ENCODE assay signal across 26 mouse cellular contexts in the genomic region with DNA sequence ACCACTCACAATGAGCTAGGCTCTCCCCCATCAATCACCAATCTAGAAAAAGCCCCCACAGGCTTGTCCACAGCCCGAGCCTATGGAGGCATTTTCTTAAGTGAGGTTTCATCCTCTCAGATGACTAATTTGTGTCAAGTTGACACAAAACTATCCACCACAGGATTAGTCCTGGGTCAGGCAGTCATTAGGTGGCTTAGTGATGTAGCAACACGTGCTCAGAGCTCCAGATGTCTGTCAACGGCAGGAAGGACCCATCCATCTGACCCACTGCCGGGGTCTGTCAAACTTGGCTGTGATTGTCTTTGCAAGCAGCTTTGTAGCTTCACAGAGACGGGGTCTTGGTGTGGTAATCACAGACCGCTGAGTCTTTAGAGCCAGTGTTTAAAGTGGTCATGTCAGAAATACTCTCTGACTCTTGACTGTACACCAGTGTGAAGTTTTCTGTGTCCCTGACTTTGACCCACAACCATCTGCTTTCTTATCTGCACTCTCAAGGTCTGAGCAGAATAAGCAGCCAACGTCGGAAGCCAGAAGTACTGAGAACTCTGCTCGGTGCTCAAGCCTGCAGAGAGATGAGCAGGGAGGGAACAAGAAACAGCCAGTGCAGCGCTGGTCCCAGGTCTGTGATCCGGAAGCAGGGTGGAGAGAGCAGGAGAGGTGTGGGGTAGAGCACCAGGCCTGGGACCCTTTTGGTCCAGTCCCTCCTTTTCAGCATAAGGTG.
DNase-seq lines count a peak whose midpoint lies in the region; ATAC-seq lines count a peak whose summit lies in the region.
"Had no signal": no experiment of that assay in that cellular context is flagged by ENCODE, and none has a peak within 500 bp of the region (broad histone marks: within the 10 kb centered on the region; RNA-seq: fewer than 3 reads in every experiment).

No protein-coding gene starts in this region.

- H3K4me2 ChIP-seq in liver, embryonic 11.5 days, result no peak overlapping the region
- H3K4me2 ChIP-seq: embryonic facial prominence, embryonic 12.5 days; forebrain, embryonic 12.5 days; heart, embryonic 15.5 days; limb, embryonic 13.5 days; midbrain, embryonic 13.5 days had no signal

- peak; percentile 34 for DNase-seq in ovary, postnatal 36 days (ENCODE audit: low spot score)
- DNase-seq in ovary, postnatal 14 days (ENCODE audit: low spot score), result no peak
- peak; percentile 62 for DNase-seq in adrenal gland, adult 8-10 months
- DNase-seq in liver, embryonic 11.5 days (ENCODE audit: low spot score), result no peak
- DNase-seq in retina, postnatal 7 days (ENCODE audit: low read depth, low spot score), result peak; percentile 4
- DNase-seq in gastrocnemius, postnatal 36 days, result no peak
- DNase-seq in hindbrain, embryonic 10.5 days (ENCODE audit: low spot score), result no peak
- DNase-seq: B cell, adult 2 months; cerebellum, adult 2 months; cerebellum, postnatal 25 days; gastrocnemius, postnatal 25 days; kidney, adult 9 months; kidney, postnatal 36 days; layer of hippocampus, postnatal 36 days; lung, adult 18-20 months; lung, postnatal 10 days; right cerebral cortex, postnatal 25 days; thymus, postnatal 25 days had no signal

- 57% methylated on average over 11 of the region's 11 CpGs for WGBS in liver, embryonic 11.5 days
- WGBS in hindbrain, embryonic 10.5 days, result 83% methylated on average over 11 of the region's 11 CpGs

- peaks cover 7% of the 10 kb centered on the region for H3K4me1 ChIP-seq in liver, embryonic 11.5 days (replicated peaks; ENCODE audit: control insufficient read depth, insufficient read depth, low read length)
- H3K4me1 ChIP-seq in hindbrain, embryonic 10.5 days (replicated peaks), result no peaks in the 10 kb centered on the region
- H3K4me1 ChIP-seq: embryonic facial prominence, embryonic 12.5 days; forebrain, embryonic 12.5 days; limb, embryonic 13.5 days; midbrain, embryonic 13.5 days had no signal

- H3K27me3 ChIP-seq in liver, embryonic 11.5 days (replicated peaks; ENCODE audit: control insufficient read depth, insufficient read depth, low read length), result peaks cover 3% of the 10 kb centered on the region; the same call in 1 of the 2 replicates
- no peaks in the 10 kb centered on the region for H3K27me3 ChIP-seq in hindbrain, embryonic 10.5 days (ENCODE audit: insufficient read depth, poor library complexity, severe bottlenecking)
- H3K27me3 ChIP-seq: forebrain, embryonic 12.5 days; heart, embryonic 15.5 days; limb, embryonic 13.5 days; midbrain, embryonic 13.5 days had no signal

- peak; percentile 34; the same call in 1 of the 2 replicates for ATAC-seq in liver, embryonic 11.5 days (replicated peaks; ENCODE audit: low FRiP score)
- ATAC-seq: hindbrain, postnatal 0 days; intestine, embryonic 16.5 days; midbrain, embryonic 13.5 days had no signal

- H3K9ac ChIP-seq in liver, embryonic 11.5 days (ENCODE audit: low read depth, low read length), result no peak overlapping the region
- H3K9ac ChIP-seq: embryonic facial prominence, embryonic 12.5 days; forebrain, embryonic 12.5 days; heart, embryonic 15.5 days; limb, embryonic 13.5 days; midbrain, embryonic 13.5 days had no signal

- H3K4me3 ChIP-seq in liver, embryonic 11.5 days (ENCODE audit: low read depth, low read length), result no peak overlapping the region
- H3K4me3 ChIP-seq in hindbrain, embryonic 10.5 days, result no peak overlapping the region
- H3K4me3 ChIP-seq: embryonic facial prominence, embryonic 12.5 days; erythroblast, embryonic 14.5 days; forebrain, embryonic 12.5 days; heart, embryonic 15.5 days; limb, embryonic 13.5 days; midbrain, embryonic 13.5 days had no signal

- peaks cover 3% of the 10 kb centered on the region; the same call in 1 of the 2 replicates for H3K9me3 ChIP-seq in liver, embryonic 11.5 days (ENCODE audit: control insufficient read depth, low read length)
- H3K9me3 ChIP-seq in hindbrain, embryonic 10.5 days, result peaks cover 4% of the 10 kb centered on the region
- H3K9me3 ChIP-seq: forebrain, embryonic 12.5 days; heart, embryonic 15.5 days had no signal

- H3K27ac ChIP-seq in liver, embryonic 11.5 days (ENCODE audit: low read depth, low read length), result no peak overlapping the region
- H3K27ac ChIP-seq in hindbrain, embryonic 10.5 days, result no peak overlapping the region
- H3K27ac ChIP-seq: embryonic facial prominence, embryonic 12.5 days; forebrain, embryonic 12.5 days; heart, embryonic 15.5 days; hindbrain, postnatal 0 days; limb, embryonic 13.5 days; midbrain, embryonic 13.5 days had no signal

- no peaks in the 10 kb centered on the region for H3K36me3 ChIP-seq in liver, embryonic 11.5 days (ENCODE audit: control insufficient read depth, insufficient read depth, low read length)
- no peaks in the 10 kb centered on the region for H3K36me3 ChIP-seq in hindbrain, embryonic 10.5 days
- H3K36me3 ChIP-seq: embryonic facial prominence, embryonic 12.5 days; forebrain, embryonic 12.5 days; heart, embryonic 15.5 days; limb, embryonic 13.5 days; midbrain, embryonic 13.5 days had no signal

- intact Hi-C loops in gastrocnemius, postnatal 36 days (cut with DNase I), result no loop called here

Comparison
In these comparisons a context has a peak if more than half of its experiments do, and no peak if none do; other contexts are left out.
1. DNase-seq: peak in ovary, postnatal 36 days (single experiment), adrenal gland, adult 8-10 months (single experiment) and retina, postnatal 7 days (single experiment); none in ovary, postnatal 14 days (single experiment), liver, embryonic 11.5 days (single experiment), gastrocnemius, postnatal 36 days (0 of 2) and hindbrain, embryonic 10.5 days (single experiment).